Mouse (Mus musculus) ES-Bruce4 (cell line): Measurements from ENCODE around the gene Med24. TPM values are rescaled to one million over a fixed set of nuclear protein-coding genes. Genes with fewer than 3 reads are reported as not detected.

Experiments used
- H3K27ac ChIP-seq: 2 replicates; pipeline ENCODE4 v1.5.1; 2012; ENCODE audit warnings: low read length, inconsistent platforms; ENCODE audit not compliant: insufficient read depth
- H3K27me3 ChIP-seq: 2 replicates; pipeline ENCODE4 v1.6.1; 2012; ENCODE audit warnings: mild to moderate bottlenecking, low read length, inconsistent platforms; ENCODE audit not compliant: control insufficient read depth, poor library complexity, insufficient read depth, severe bottlenecking
- H3K36me3 ChIP-seq: 2 replicates; pipeline ENCODE4 v1.6.1; 2012; ENCODE audit warnings: inconsistent platforms, mild to moderate bottlenecking, low read length, moderate library complexity; ENCODE audit not compliant: control insufficient read depth, poor library complexity, insufficient read depth, severe bottlenecking
- H3K4me1 ChIP-seq: one replicate; pipeline ENCODE4 v1.8.1; 2011; ENCODE audit warnings: low read length; ENCODE audit not compliant: control insufficient read depth, insufficient read depth
- H3K4me3 ChIP-seq: 2 replicates; pipeline ENCODE4 v1.5.1; 2011; ENCODE audit warnings: low read depth, mild to moderate bottlenecking, low read length
- H3K9ac ChIP-seq: 2 replicates; pipeline ENCODE4 v1.6.1; 2012; ENCODE audit warnings: low read depth, mild to moderate bottlenecking, inconsistent platforms; ENCODE audit not compliant: poor library complexity, severe bottlenecking
- H3K9me3 ChIP-seq: replicated peaks from 2 replicates; pipeline ENCODE4 v1.6.1; 2012; ENCODE audit warnings: mild to moderate bottlenecking, low read length, inconsistent platforms; ENCODE audit not compliant: control insufficient read depth, poor library complexity, insufficient read depth, severe bottlenecking
- CTCF ChIP-seq: IDR thresholded peaks from one replicate; pipeline ENCODE4 v1.8.1; 2011; ENCODE audit warnings: low read depth, low read length
- EP300 ChIP-seq: IDR thresholded peaks from 2 replicates; pipeline ENCODE4 v1.6.1; 2011; ENCODE audit warnings: low read depth, low read length; ENCODE audit not compliant: insufficient read depth
- POLR2A ChIP-seq: IDR thresholded peaks from one replicate; pipeline ENCODE4 v1.8.1; 2011; ENCODE audit warnings: low read length; ENCODE audit not compliant: insufficient read depth
- polyA plus RNA-seq: library from polyadenylated mRNA; stranded (reverse); fragments of >200 nt; gene quantifications from 2 replicates; pipeline ENCODE4 v1.2.4, GENCODE M21; 2011; ENCODE audit warnings: low read depth; ENCODE audit not compliant: missing spikeins, insufficient read depth, insufficient read length

Med24 gene
- polyA plus RNA-seq, 1 experiment, result 83.5 TPM

- H3K9me3 ChIP-seq, result no peaks in the 10 kb centered on the region
- H3K36me3 ChIP-seq, result no peaks in the 10 kb centered on the region
- peak overlapping the region; percentile 1; the same call in 1 of the 2 replicates for H3K27ac ChIP-seq
- H3K4me1 ChIP-seq, result peaks cover 6% of the 10 kb centered on the region
- TF ChIP-seq CTCF, result no peak
- no peak for TF ChIP-seq POLR2A
- TF ChIP-seq EP300, result no peak
- H3K9ac ChIP-seq, result 0 out of 2 replicates have a peak overlapping the region, but pooled peaks have one; percentile 7
- no peak overlapping the region for H3K4me3 ChIP-seq
- H3K27me3 ChIP-seq, result no peaks in the 10 kb centered on the region
These were observed 25.0 kb upstream of the Med24 start for GRCm38 (mm10) chr11:98754151-98754620.

DNA sequence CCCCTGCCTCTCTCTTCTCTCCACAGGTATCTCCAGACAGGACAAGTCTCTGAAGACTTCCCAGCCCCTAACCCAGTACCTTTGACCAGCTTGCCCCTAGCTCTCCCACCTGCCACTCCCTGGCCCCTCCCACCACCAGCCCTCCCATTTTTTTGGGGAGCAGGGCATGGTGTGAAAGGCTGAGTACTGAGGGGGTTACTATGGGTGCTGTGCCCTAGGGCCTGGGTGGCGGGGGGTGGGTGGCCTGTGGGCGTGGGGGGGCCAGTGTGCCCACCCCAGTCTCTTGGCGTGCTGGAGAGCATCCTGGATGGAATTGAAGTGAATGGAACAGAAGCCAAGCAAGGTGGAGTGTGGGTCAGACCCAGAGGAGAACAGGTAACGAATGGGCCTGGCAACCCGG, 24.0 kb upstream of the Med24 start:
- H3K9ac ChIP-seq, result no peak overlapping the region
- H3K9me3 ChIP-seq, result no peaks in the 10 kb centered on the region
- peaks cover 11% of the 10 kb centered on the region for H3K4me1 ChIP-seq
- no peak overlapping the region for H3K4me3 ChIP-seq
- H3K27ac ChIP-seq, result no peak overlapping the region
- no peaks in the 10 kb centered on the region for H3K36me3 ChIP-seq
- no peaks in the 10 kb centered on the region for H3K27me3 ChIP-seq
- TF ChIP-seq CTCF, result no peak
- no peak for TF ChIP-seq EP300
- TF ChIP-seq POLR2A, result no peak

GRCm38 (mm10) chr11:98752562-98753140, 23.4 kb upstream of the Med24 start:
- Histone ChIP-seq H3K27ac (no peak overlapping the region), H3K9me3 (no peaks in the 10 kb centered on the region), H3K36me3 (no peaks in the 10 kb centered on the region), H3K27me3 (no peaks in the 10 kb centered on the region), H3K9ac (no peak overlapping the region), H3K4me3 (no peak overlapping the region), H3K4me1 (peaks cover 11% of the 10 kb centered on the region)
- no peak for TF ChIP-seq CTCF
- no peak for TF ChIP-seq POLR2A
- no peak for TF ChIP-seq EP300

DNA sequence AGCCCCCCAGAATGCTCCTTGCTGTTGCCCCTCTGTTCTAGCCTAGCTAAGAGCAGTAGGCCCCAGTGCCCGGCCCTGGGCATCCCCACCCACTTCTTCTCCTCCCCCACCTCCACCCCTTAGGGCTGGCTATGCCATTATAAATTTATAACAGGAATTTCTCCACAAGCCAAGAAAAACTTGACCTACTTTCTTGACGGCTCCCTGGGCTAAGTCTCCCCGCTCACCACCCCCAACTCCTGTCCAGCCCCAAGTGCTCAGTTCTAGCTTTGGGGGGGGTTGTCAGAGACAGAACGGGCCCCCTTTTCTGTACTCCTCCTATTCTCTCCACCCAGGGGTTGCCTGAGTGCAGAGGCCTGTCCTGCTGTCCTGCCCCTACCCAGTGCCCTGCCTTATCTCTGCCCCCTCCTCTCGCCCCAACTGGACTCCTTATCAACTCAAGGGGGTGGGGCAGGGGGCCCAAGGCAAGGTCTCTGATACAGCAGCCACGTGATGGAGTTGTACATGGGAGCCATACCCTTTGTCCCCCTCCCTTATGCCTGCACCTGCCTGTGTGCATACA, 22.1 kb upstream of the Med24 start:
- TF ChIP-seq EP300, result no peak
- no peak for TF ChIP-seq POLR2A
- TF ChIP-seq CTCF, result no peak
- Histone ChIP-seq H3K27ac (no peak overlapping the region), H3K27me3 (no peaks in the 10 kb centered on the region), H3K4me1 (peaks cover 19% of the 10 kb centered on the region), H3K36me3 (no peaks in the 10 kb centered on the region), H3K4me3 (no peak overlapping the region), H3K9me3 (no peaks in the 10 kb centered on the region), H3K9ac (no peak overlapping the region)

DNA sequence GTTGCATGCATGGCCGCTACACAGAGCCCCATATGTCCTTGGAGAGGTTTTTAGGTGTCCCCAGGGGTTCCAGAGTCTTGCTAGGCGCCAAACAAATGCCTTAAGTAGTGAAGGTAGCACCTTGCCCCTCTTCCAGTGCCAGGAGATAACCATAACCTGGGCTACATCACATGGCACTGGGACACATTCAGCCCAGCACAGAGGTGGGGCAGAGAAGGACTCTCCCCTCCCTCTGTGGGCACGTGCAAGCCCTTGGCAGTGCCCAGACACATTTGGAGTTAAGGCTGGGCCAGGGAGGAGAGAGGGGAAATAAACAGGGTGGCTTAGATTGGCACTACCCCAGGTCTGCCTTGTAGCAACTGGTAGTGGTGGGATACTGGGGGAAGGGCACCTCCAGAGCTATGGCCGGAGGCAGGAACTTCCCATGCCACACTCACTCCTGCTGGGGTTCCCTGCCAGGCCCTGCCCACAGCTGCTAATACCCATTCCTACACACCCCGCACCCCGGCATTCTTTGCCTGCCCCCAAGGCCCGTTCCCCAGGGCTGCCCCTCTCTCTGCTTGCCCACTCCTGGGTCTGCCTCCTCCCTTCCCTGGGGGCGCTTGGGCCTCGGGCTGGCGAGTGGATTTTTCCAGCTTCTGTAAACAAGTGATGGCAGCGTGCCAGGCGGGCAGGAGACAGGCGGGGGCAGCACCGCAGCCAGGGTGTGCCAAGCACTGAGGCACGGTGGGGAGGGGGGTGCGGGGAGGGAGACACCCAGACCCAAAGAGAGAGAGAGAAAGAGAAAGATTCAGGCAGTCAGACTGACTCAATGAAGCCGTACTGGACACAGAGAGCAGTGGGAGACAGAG, 21.3 kb upstream of the Med24 start:
- TF ChIP-seq CTCF, result no peak
- TF ChIP-seq EP300, result no peak
- TF ChIP-seq POLR2A, result no peak
- H3K9ac ChIP-seq, result no peak overlapping the region
- H3K4me1 ChIP-seq, result peaks cover 24% of the 10 kb centered on the region
- H3K36me3 ChIP-seq, result no peaks in the 10 kb centered on the region
- no peak overlapping the region for H3K27ac ChIP-seq
- no peaks in the 10 kb centered on the region for H3K27me3 ChIP-seq
- H3K9me3 ChIP-seq, result no peaks in the 10 kb centered on the region
- no peak overlapping the region for H3K4me3 ChIP-seq

DNA sequence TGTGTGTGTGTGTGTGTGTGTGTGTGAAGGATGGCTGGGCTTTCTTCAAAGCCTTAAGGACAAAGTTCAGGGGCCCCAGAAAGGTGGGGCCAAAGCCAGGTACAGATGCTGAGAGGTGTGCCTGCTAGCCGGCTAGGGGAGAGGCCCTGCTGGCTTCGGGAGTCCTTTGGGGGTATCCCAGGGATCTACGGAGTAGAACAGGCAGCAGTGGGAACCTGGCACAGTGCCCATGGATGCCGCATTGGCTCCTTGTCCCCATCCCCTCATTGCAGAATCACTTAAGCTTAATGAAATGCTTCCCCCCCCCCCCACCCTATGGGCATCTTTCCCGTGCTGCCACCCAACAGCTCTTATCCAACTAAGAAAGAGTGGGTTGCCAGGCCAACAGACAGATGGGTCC, 20.5 kb upstream of the Med24 start:
- no peak for TF ChIP-seq EP300
- no peak for TF ChIP-seq POLR2A
- TF ChIP-seq CTCF, result no peak
- H3K27ac ChIP-seq, result no peak overlapping the region
- H3K4me1 ChIP-seq, result peaks cover 25% of the 10 kb centered on the region
- no peak overlapping the region for H3K9ac ChIP-seq
- no peaks in the 10 kb centered on the region for H3K27me3 ChIP-seq
- H3K4me3 ChIP-seq, result no peak overlapping the region
- no peaks in the 10 kb centered on the region for H3K36me3 ChIP-seq
- H3K9me3 ChIP-seq, result no peaks in the 10 kb centered on the region
